Mouse (Mus musculus) forebrain, embryonic 14.5 days (tissue): ENCODE measurements around the gene Tnnc2. TPM values are rescaled to one million over a fixed set of nuclear protein-coding genes. Genes with fewer than 3 reads are reported as not detected.

Experiments
- ATAC-seq: fragments of 200-750 bp; cut with Nextera tagmentation; 2 replicates; pipeline ENCODE4 v1.8.0; 2017; ENCODE audit warnings: mild to moderate bottlenecking, moderate library complexity
- DNase-seq: peaks from one replicate; pipeline ENCODE4 v3.0.0-alpha.2; 2015; ENCODE audit warnings: low spot score
- H3K27ac ChIP-seq: fragments of 300-500 bp; sonication (generic); 2 replicates; pipeline ENCODE4 v1.5.1; 2014; ENCODE audit warnings: low read depth, mild to moderate bottlenecking, control low read depth, low read length, moderate library complexity
- H3K27me3 ChIP-seq: fragments of 300-500 bp; sonication (generic); replicated peaks from 2 replicates; pipeline ENCODE4 v1.6.1; 2014; ENCODE audit warnings: low read length, control low read depth, mixed read lengths; ENCODE audit not compliant: control insufficient read depth, insufficient read depth
- H3K36me3 ChIP-seq: fragments of 300-500 bp; sonication (generic); 2 replicates; pipeline ENCODE4 v1.6.1; 2014; ENCODE audit warnings: low read length, control low read depth; ENCODE audit not compliant: control insufficient read depth, insufficient read depth
- H3K4me1 ChIP-seq: fragments of 300-500 bp; sonication (generic); 2 replicates; pipeline ENCODE4 v1.6.1; 2014; ENCODE audit warnings: antibody characterized with exemption, low read length, control low read depth; ENCODE audit not compliant: control insufficient read depth, insufficient read depth
- H3K4me2 ChIP-seq: fragments of 300-500 bp; sonication (generic); 2 replicates; pipeline ENCODE4 v1.6.1; 2014; ENCODE audit warnings: mild to moderate bottlenecking, control low read depth, low read length
- H3K4me3 ChIP-seq: fragments of 300-500 bp; sonication (generic); 2 replicates; pipeline ENCODE4 v1.5.1; 2014; ENCODE audit warnings: low read depth, low read length, control low read depth
- H3K9ac ChIP-seq: fragments of 300-500 bp; sonication (generic); 2 replicates; pipeline ENCODE4 v1.6.1; 2014; ENCODE audit warnings: mild to moderate bottlenecking, low read length, control low read depth, moderate library complexity
- H3K9me3 ChIP-seq: fragments of 300-500 bp; sonication (generic); replicated peaks from 2 replicates; pipeline ENCODE4 v1.6.1; 2016; ENCODE audit warnings: low read length, control low read depth, mixed read lengths; ENCODE audit not compliant: control insufficient read depth
- WGBS: fragments of 180-500 bp; shearing (Covaris S2); extraction: QIAGEN DNeasy Blood & Tissue Kit; methylation state at CpG from one replicate; pipeline ENCODE4 v1.1.7; 2014; 5-methylcytosine and 5-hydroxymethylcytosine counted together
- polyA plus RNA-seq: library from polyadenylated mRNA; unstranded; fragments of >200 nt; fragmentation: Nextera tagmentation; extraction: Ambion mirVana; gene quantifications from 2 replicates; pipeline ENCODE4 v1.2.1, GENCODE M21; 2014

Tnnc2 gene
- polyA plus RNA-seq, 1 experiment from 2014 or later = not detected

DNA sequence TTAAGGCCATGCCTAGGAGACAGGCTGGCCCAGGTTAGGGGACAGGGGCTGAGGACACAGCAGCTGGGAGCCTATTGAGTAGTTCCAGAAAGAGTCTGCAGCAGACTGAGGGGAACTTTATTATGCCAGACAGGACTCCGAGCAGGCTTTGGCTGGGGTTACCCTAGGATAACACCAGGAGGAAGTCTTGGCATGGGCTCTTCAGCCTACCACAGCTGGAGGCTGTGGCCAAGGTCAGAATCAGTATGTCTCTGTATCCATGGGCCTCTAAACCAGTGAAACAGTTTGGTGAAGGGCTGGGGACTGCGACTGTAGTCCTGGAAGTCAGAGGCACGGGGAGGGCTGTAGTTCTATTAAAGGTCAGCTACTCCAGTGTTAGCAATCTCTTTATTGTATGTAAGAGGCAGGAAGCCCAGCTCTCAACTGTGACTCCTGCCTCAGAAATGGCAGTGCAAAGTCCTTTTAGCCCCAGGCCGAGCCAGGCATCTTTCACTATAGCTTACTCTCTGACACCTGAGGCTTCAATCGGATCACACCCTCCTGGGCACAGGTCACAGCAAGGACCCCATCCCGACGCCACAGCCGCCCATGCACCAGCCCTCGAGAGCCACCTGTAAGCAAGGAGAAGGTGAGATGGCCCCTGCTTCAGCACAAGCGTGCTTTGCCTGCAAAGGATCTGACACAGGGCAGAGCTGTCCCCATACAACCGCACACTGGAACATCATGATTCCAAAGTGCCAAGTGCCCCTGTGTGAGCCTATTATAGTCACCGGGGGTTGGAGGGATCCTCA, 12.8 kb upstream of the Tnnc2 start:
- Histone ChIP-seq H3K36me3 (peaks cover 60% of the 10 kb centered on the region), H3K4me3 (no peak overlapping the region), H3K4me1 (no peaks in the 10 kb centered on the region), H3K9ac (no peak overlapping the region), H3K4me2 (no peak overlapping the region), H3K9me3 (no peaks in the 10 kb centered on the region), H3K27me3 (no peaks in the 10 kb centered on the region), H3K27ac (no peak overlapping the region)
- no peak for DNase-seq
- WGBS = 94% methylated on average over 12 of the region's 12 CpGs
- no peak for ATAC-seq

- H3K9me3 ChIP-seq = no peaks in the 10 kb centered on the region
- H3K27me3 ChIP-seq = no peaks in the 10 kb centered on the region
- H3K4me3 ChIP-seq = no peak overlapping the region
- DNase-seq (no peak), ATAC-seq (no peak)
- H3K9ac ChIP-seq = no peak overlapping the region
- peaks cover 55% of the 10 kb centered on the region for H3K36me3 ChIP-seq
- H3K4me1 ChIP-seq = no peaks in the 10 kb centered on the region
- no peak overlapping the region for H3K27ac ChIP-seq
- H3K4me2 ChIP-seq = no peak overlapping the region
- WGBS = 95% methylated on average over 18 of the region's 18 CpGs
These were observed 12.1 kb upstream of the Tnnc2 start for GRCm38 (mm10) chr2:164791841-164792261.

GRCm38 (mm10) chr2:164790451-164790850, 10.7 kb upstream of the Tnnc2 start:
- H3K27me3 ChIP-seq = no peaks in the 10 kb centered on the region
- WGBS = 89% methylated on average over 4 of the region's 4 CpGs

DNA sequence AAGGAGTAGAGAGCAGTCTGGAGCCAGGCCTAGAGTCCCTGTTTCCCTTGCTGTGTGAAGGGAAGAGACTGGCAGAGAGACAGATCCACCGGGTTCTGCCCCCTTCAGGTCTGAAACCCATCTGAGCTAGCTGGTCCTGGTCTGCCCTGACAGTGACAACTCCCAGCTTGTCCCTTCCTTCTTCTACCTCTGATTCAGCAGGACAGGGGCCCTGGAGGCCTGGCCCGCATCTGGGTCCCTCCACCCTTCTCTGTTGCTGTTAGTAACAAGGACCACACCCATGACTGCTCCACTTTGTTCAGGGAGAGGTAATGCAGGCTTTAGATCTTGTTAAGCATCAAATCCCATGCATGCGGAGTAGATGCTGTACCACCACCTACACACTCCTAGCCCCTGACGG, 8.6 kb upstream of the Tnnc2 start:
- Histone ChIP-seq H3K4me3 (no peak overlapping the region), H3K27me3 (no peaks in the 10 kb centered on the region), H3K9ac (no peak overlapping the region), H3K4me2 (no peak overlapping the region), H3K27ac (no peak overlapping the region), H3K36me3 (peaks cover 26% of the 10 kb centered on the region), H3K9me3 (no peaks in the 10 kb centered on the region), H3K4me1 (peaks cover 6% of the 10 kb centered on the region; the same call in 1 of the 2 replicates)
- DNase-seq (no peak), ATAC-seq (no peak)
- 76% methylated on average over 4 of the region's 4 CpGs for WGBS

More at GRCm38 (mm10) chr2:164790451-164790850, 10.7 kb upstream of the Tnnc2 start:
- DNase-seq (no peak), ATAC-seq (no peak)
- Histone ChIP-seq H3K9me3 (no peaks in the 10 kb centered on the region), H3K27ac (no peak overlapping the region), H3K9ac (no peak overlapping the region), H3K4me1 (0 out of 2 replicates have a peak, but pooled peaks cover 2% of the 10 kb centered on the region), H3K4me3 (no peak overlapping the region), H3K4me2 (no peak overlapping the region), H3K36me3 (peaks cover 41% of the 10 kb centered on the region)

DNA sequence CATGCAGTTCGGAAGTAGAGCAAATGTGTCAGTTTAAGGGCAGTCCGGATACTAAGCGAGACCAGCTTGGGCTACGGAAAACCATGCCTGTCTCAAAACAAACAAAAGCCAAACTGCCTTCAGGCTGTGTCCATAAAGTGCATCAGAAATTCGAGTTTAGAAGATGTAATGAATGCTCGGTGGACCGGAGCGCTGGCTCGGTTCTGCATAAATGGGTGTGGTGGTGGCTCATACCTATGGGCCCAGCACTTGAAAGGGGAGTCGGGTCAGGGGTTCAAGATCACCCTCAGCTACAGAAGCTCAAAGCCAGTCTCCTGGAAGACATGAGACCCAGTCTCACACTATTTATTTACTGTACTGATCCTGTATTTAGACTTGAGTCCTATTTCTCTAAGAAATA, 8.0 kb upstream of the Tnnc2 start:
- no peak overlapping the region for H3K27ac ChIP-seq
- no peak for DNase-seq
- ATAC-seq = no peak
- peaks cover 6% of the 10 kb centered on the region; the same call in 1 of the 2 replicates for H3K4me1 ChIP-seq
- WGBS = 86% methylated on average over 10 of the region's 10 CpGs
- H3K9ac ChIP-seq = no peak overlapping the region
- no peaks in the 10 kb centered on the region for H3K9me3 ChIP-seq
- H3K27me3 ChIP-seq = no peaks in the 10 kb centered on the region
- no peak overlapping the region for H3K4me3 ChIP-seq
- peaks cover 20% of the 10 kb centered on the region for H3K36me3 ChIP-seq
- no peak overlapping the region for H3K4me2 ChIP-seq

DNA sequence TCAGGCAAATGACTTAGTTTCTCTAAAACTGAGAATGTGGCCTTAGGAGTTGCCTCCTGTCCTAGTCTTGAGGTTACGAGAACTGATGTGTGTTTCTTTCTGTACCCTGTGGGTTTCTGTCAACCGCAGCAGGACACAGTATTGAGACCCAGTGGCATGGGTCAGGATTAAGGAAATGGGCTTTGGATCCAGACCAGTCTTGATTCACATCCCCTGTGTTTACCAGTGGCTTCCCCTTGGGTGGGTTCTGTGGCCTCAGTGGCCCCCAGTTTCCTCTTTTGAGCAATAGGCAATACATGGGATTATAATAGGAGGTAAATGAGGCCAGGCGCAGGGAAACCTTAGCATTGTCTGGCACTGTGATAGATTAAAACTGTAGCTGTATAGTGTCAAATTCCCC, 7.3 kb upstream of the Tnnc2 start:
- DNase-seq (no peak), ATAC-seq (no peak)
- Histone ChIP-seq H3K9ac (0 out of 2 replicates have a peak overlapping the region, but pooled peaks have one; percentile 21), H3K36me3 (peaks cover 13% of the 10 kb centered on the region), H3K4me2 (peak overlapping the region; percentile 86; the same call in 1 of the 2 replicates), H3K9me3 (no peaks in the 10 kb centered on the region), H3K27ac (no peak overlapping the region), H3K27me3 (no peaks in the 10 kb centered on the region), H3K4me3 (0 out of 2 replicates have a peak overlapping the region, but pooled peaks have one; percentile 65), H3K4me1 (peaks cover 6% of the 10 kb centered on the region; the same call in 1 of the 2 replicates)
- 87% methylated on average over 3 of the region's 3 CpGs for WGBS

- no peak overlapping the region for H3K27ac ChIP-seq
- H3K4me3 ChIP-seq = peak overlapping the region; percentile 65
- H3K4me1 ChIP-seq = peaks cover 6% of the 10 kb centered on the region; the same call in 1 of the 2 replicates
- H3K36me3 ChIP-seq = peaks cover 7% of the 10 kb centered on the region; the same call in 1 of the 2 replicates
- DNase-seq (no peak), ATAC-seq (peak; percentile 14; the same call in 1 of the 2 replicates)
- H3K27me3 ChIP-seq = no peaks in the 10 kb centered on the region
- WGBS = 12% methylated on average over 15 of the region's 15 CpGs
- H3K4me2 ChIP-seq = peak overlapping the region; percentile 86
- H3K9ac ChIP-seq = peak overlapping the region; percentile 81
- no peaks in the 10 kb centered on the region for H3K9me3 ChIP-seq
These were observed 6.7 kb upstream of the Tnnc2 start for GRCm38 (mm10) chr2:164786388-164786885.

DNA sequence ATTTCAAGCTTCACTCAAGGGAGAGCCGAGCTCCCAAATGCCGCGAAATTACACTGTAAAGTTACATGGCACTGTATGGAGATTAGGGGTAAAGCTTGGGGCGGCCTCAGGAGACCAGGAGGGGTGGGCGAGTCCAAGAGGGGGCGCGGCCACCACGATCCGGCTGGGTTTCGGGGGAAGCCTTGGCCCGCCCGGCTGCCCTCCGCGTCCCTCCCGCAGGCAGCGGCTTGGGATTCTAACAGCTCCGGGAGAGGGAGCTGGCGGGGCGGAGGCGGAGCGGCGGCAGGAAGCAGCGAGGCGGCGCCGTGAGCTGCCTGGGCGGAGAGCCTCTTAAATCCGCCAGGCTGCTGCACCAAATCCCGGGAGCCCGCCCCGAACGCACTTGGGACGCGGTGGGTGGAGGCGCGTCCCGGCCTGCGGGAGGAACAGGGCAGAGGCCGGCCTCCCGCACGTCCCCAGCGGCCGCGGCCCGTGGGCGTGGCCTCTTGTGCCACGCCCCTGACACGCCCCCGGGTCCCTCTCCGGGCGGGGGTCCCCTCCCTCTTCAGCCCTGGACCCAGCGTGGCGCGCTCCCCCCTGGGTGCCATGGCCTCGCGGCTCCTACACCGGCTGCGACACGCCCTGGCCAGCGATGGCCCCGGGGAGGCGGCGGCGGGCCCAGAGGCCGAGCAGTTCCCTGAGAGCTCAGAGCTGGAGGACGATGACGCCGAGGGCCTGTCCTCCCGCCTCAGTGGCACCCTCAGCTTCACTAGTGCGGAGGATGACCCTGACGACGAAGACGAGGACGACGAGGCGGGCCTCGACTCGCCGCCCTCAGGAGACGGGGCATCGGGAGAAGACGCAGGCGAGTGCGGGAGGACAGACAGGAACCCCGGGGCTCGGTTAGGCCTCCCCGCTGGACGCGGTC, 6.0 kb upstream of the Tnnc2 start, which contains the start of gene Snx21:
Snx21 (plus strand) TSS at position 343 of the 907 bp plus-strand sequence.
- Histone ChIP-seq H3K27ac (peak within 1 kb of the TSS; percentile 63), H3K36me3 (0 out of 2 replicates have a peak, but pooled peaks cover 3% of the 10 kb centered on the region), H3K9me3 (no peaks in the 10 kb centered on the region), H3K4me3 (peak within 1 kb of the TSS; percentile 65), H3K4me1 (peaks cover 6% of the 10 kb centered on the region; the same call in 1 of the 2 replicates), H3K9ac (peak within 1 kb of the TSS; percentile 81), H3K27me3 (no peaks in the 10 kb centered on the region), H3K4me2 (peak within 1 kb of the TSS; percentile 86)
- ATAC-seq (peak; percentile 94), DNase-seq (peak; percentile 86)
- under 1% methylated on average over 72 of the region's 89 CpGs for WGBS
